Comparison of ENCODE assay signal across 24 mouse cellular contexts in the genomic region with DNA sequence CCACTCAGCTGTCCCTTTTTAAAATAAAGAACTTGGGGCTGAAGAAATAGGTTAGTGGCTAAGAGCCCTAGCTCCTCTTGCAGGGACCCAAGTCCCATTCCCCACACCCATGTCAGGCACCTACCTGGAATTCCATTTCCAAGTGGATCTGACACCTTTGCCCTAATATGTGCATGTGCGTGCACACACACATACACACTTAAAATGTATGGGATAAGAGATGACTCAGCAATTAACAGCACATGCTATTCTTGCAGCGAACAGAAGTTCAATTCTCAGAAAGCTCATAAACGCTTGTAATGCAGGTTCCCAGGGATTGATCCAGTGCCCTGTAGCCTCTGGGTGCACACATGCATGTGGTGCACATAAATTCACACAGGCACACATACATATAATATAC. TPM values are rescaled to one million over a fixed set of nuclear protein-coding genes. Genes with fewer than 3 reads are reported as not detected.
"Had no signal": no experiment of that assay in that cellular context is flagged by ENCODE, and none has a peak within 500 bp of the region (broad histone marks: within the 10 kb centered on the region; RNA-seq: fewer than 3 reads in every experiment).

No protein-coding gene starts in this region.

- H3K27ac ChIP-seq: neural tube, embryonic 15.5 days; stomach, embryonic 15.5 days; stomach, postnatal 0 days had no signal

- H3K9me3 ChIP-seq: neural tube, embryonic 15.5 days; stomach, embryonic 15.5 days had no signal

- H3K4me1 ChIP-seq: neural tube, embryonic 15.5 days; stomach, embryonic 15.5 days had no signal

- DNase-seq: retina, postnatal 1 day; right cerebral cortex, adult 18-20 months; right cerebral cortex, postnatal 14 days; right cerebral cortex, postnatal 25 days; right cerebral cortex, postnatal 4 days; spleen, adult 18-20 months; thymus, adult 18-20 months; thymus, adult 2 months; thymus, postnatal 14 days; thymus, postnatal 25 days; thymus, postnatal 36 days; thymus, postnatal 4 days had no signal

- H3K4me3 ChIP-seq: neural tube, embryonic 15.5 days; stomach, embryonic 15.5 days had no signal

- H3K9ac ChIP-seq: neural tube, embryonic 15.5 days; stomach, embryonic 15.5 days had no signal

- H3K27me3 ChIP-seq: neural tube, embryonic 15.5 days; stomach, embryonic 15.5 days had no signal

- H3K4me2 ChIP-seq: neural tube, embryonic 15.5 days; stomach, embryonic 15.5 days had no signal

RNA-seq across cellular contexts. Expression of a gene that starts 15.2 kb away (rescaled TPM):
- total RNA-seq: neutrophil, adult 5-6 weeks had no signal
- polyA plus RNA-seq: neural tube, embryonic 14.5 days; neural tube, embryonic 15.5 days; small intestine, adult 2 months; spleen, adult 2 months; stomach, embryonic 14.5 days; stomach, embryonic 15.5 days; stomach, embryonic 16.5 days; testis, adult 2 months; thymus, adult 2 months; thymus, postnatal 0 days; urinary bladder, adult 2 months had no signal
